Mouse (Mus musculus): ENCODE measurements around the gene Speg. TPM values are rescaled to one million over a fixed set of nuclear protein-coding genes. Genes with fewer than 3 reads are reported as not detected.

The Speg gene
- polyA plus RNA-seq, 1 experiment = 19.8 TPM

- Histone ChIP-seq H3K27me3 (ENCODE audit: control insufficient read depth, insufficient read depth, low read length, poor library complexity, severe bottlenecking) (peaks cover under 1% of the 10 kb centered on the region; the same call in 1 of the 2 replicates), H3K27ac (ENCODE audit: insufficient read depth, low read length) (no peak overlapping the region), H3K4me3 (ENCODE audit: low read depth, low read length) (no peak overlapping the region), H3K36me3 (ENCODE audit: control insufficient read depth, insufficient read depth, low read length, poor library complexity, severe bottlenecking) (peaks cover 7% of the 10 kb centered on the region; the same call in 1 of the 2 replicates), H3K4me1 (ENCODE audit: control insufficient read depth, insufficient read depth, low read length) (no peaks in the 10 kb centered on the region), H3K9ac (ENCODE audit: low read depth, poor library complexity, severe bottlenecking) (no peak overlapping the region), H3K9me3 (replicated peaks; ENCODE audit: control insufficient read depth, insufficient read depth, low read length, poor library complexity, severe bottlenecking) (no peaks in the 10 kb centered on the region)
- TF ChIP-seq EP300 (IDR thresholded peaks at IDR 0.05; ENCODE audit: insufficient read depth, low read depth, low read length) (0 out of 2 replicates have a peak, but pooled peaks have one; percentile 20), CTCF (IDR thresholded peaks at IDR 0.05; ENCODE audit: low read depth, low read length) (no peak), POLR2A (IDR thresholded peaks at IDR 0.05; ENCODE audit: insufficient read depth, low read length) (no peak)
Observed at GRCm38 (mm10) chr1:75480735-75481134, 105.6 kb downstream of the Speg start.

Other genes with a start within 250 kb of the Speg start
- not detected in 2 replicates for gene Slc23a3, start 241.4 kb upstream of the Speg start, polyA plus RNA-seq (2011; ENCODE audit: insufficient read depth, insufficient read length, low read depth, missing spikeins)
- gene Cnppd1, start 232.6 kb upstream of the Speg start, polyA plus RNA-seq (2011; ENCODE audit: insufficient read depth, insufficient read length, low read depth, missing spikeins) = 20.0 and 23.9 TPM in 2 replicates
- 21.9 and 22.7 TPM in 2 replicates for gene Retreg2, start 232.5 kb upstream of the Speg start, polyA plus RNA-seq (2011; ENCODE audit: insufficient read depth, insufficient read length, low read depth, missing spikeins)
- 10.9 and 13.0 TPM in 2 replicates for gene Zfand2b, start 206.7 kb upstream of the Speg start, polyA plus RNA-seq (2011; ENCODE audit: insufficient read depth, insufficient read length, low read depth, missing spikeins)
- gene Abcb6, start 194.9 kb upstream of the Speg start, polyA plus RNA-seq (2011; ENCODE audit: insufficient read depth, insufficient read length, low read depth, missing spikeins) = 8.8 and 10.8 TPM in 2 replicates
- 17.0 and 17.4 TPM in 2 replicates for gene Ankzf1, start 183.1 kb upstream of the Speg start, polyA plus RNA-seq (2011; ENCODE audit: insufficient read depth, insufficient read length, low read depth, missing spikeins)
- 10.3 and 10.6 TPM in 2 replicates for gene Atg9a, start 183.1 kb upstream of the Speg start, polyA plus RNA-seq (2011; ENCODE audit: insufficient read depth, insufficient read length, low read depth, missing spikeins)
- gene Glb1l, start 164.5 kb upstream of the Speg start, polyA plus RNA-seq (2011; ENCODE audit: insufficient read depth, insufficient read length, low read depth, missing spikeins) = 5.1 and 10.6 TPM in 2 replicates
- gene Stk16, start 164.5 kb upstream of the Speg start, polyA plus RNA-seq (2011; ENCODE audit: insufficient read depth, insufficient read length, low read depth, missing spikeins) = 27.8 and 37.4 TPM in 2 replicates
- 97.4 and 113 TPM in 2 replicates for gene Tuba4a, start 155.4 kb upstream of the Speg start, polyA plus RNA-seq (2011; ENCODE audit: insufficient read depth, insufficient read length, low read depth, missing spikeins)
- gene A630095N17Rik, start 143.2 kb upstream of the Speg start, polyA plus RNA-seq (2011; ENCODE audit: insufficient read depth, insufficient read length, low read depth, missing spikeins) = not detected in 2 replicates
- gene Dnajb2, start 138.9 kb upstream of the Speg start, polyA plus RNA-seq (2011; ENCODE audit: insufficient read depth, insufficient read length, low read depth, missing spikeins) = 18.9 and 23.8 TPM in 2 replicates
- gene Ptprn, start 110.8 kb upstream of the Speg start, polyA plus RNA-seq (2011; ENCODE audit: insufficient read depth, insufficient read length, low read depth, missing spikeins) = 9.1 and 10.1 TPM in 2 replicates
- gene Resp18, start 96.9 kb upstream of the Speg start, polyA plus RNA-seq (2011; ENCODE audit: insufficient read depth, insufficient read length, low read depth, missing spikeins) = not detected in 2 replicates
- gene Dnpep, start 57.3 kb upstream of the Speg start, polyA plus RNA-seq (2011; ENCODE audit: insufficient read depth, insufficient read length, low read depth, missing spikeins) = 104 and 105 TPM in 2 replicates
- gene Des, start 15.0 kb upstream of the Speg start, polyA plus RNA-seq (2011; ENCODE audit: insufficient read depth, insufficient read length, low read depth, missing spikeins) = 18.2 and 23.3 TPM in 2 replicates
- gene Gmppa, start 60.6 kb downstream of the Speg start, polyA plus RNA-seq (2011; ENCODE audit: insufficient read depth, insufficient read length, low read depth, missing spikeins) = 35.2 and 36.5 TPM in 2 replicates
- gene Asic4, start 75.1 kb downstream of the Speg start, polyA plus RNA-seq (2011; ENCODE audit: insufficient read depth, insufficient read length, low read depth, missing spikeins) = not detected in 2 replicates
- 13.3 and 15.1 TPM in 2 replicates for gene Chpf, start 104.0 kb downstream of the Speg start, polyA plus RNA-seq (2011; ENCODE audit: insufficient read depth, insufficient read length, low read depth, missing spikeins)
- gene Tmem198, start 104.2 kb downstream of the Speg start, polyA plus RNA-seq (2011; ENCODE audit: insufficient read depth, insufficient read length, low read depth, missing spikeins) = 0.27 and 0.53 TPM in 2 replicates
- gene Obsl1, start 131.2 kb downstream of the Speg start, polyA plus RNA-seq (2011; ENCODE audit: insufficient read depth, insufficient read length, low read depth, missing spikeins) = 32.6 and 32.9 TPM in 2 replicates
- 1.9 and 2.4 TPM in 2 replicates for gene Inha, start 131.8 kb downstream of the Speg start, polyA plus RNA-seq (2011; ENCODE audit: insufficient read depth, insufficient read length, low read depth, missing spikeins)
- 18.8 and 22.7 TPM in 2 replicates for gene Stk11ip, start 146.2 kb downstream of the Speg start, polyA plus RNA-seq (2011; ENCODE audit: insufficient read depth, insufficient read length, low read depth, missing spikeins)
- 6.6 and 7.4 TPM in 2 replicates for gene Slc4a3, start 171.0 kb downstream of the Speg start, polyA plus RNA-seq (2011; ENCODE audit: insufficient read depth, insufficient read length, low read depth, missing spikeins)

Data from ES-Bruce4 (cell line).